Mouse (Mus musculus) forebrain, embryonic 13.5 days (tissue): ENCODE measurements around the gene Pde3a. TPM values are rescaled to one million over a fixed set of nuclear protein-coding genes. Genes with fewer than 3 reads are reported as not detected.

Experiments used
- ATAC-seq: fragments of 200-750 bp; cut with Nextera tagmentation; 2 replicates; pipeline ENCODE4 v1.8.0; 2017
- H3K27ac ChIP-seq: fragments of 300-500 bp; sonication (generic); 2 replicates; pipeline ENCODE4 v1.5.1; 2015; ENCODE audit warnings: inconsistent platforms, mild to moderate bottlenecking, moderate library complexity
- H3K27me3 ChIP-seq: fragments of 300-500 bp; sonication (generic); 2 replicates; pipeline ENCODE4 v1.6.1; 2015; ENCODE audit warnings: mild to moderate bottlenecking, inconsistent platforms
- H3K36me3 ChIP-seq: fragments of 300-500 bp; sonication (generic); 2 replicates; pipeline ENCODE4 v1.6.1; 2015; ENCODE audit warnings: mild to moderate bottlenecking, inconsistent platforms; ENCODE audit not compliant: poor library complexity, severe bottlenecking
- H3K4me1 ChIP-seq: fragments of 300-500 bp; sonication (generic); 2 replicates; pipeline ENCODE4 v1.6.1; 2015; ENCODE audit warnings: inconsistent platforms
- H3K4me2 ChIP-seq: fragments of 300-500 bp; sonication (generic); 2 replicates; pipeline ENCODE4 v1.6.1; 2015; ENCODE audit warnings: inconsistent platforms, mild to moderate bottlenecking, moderate library complexity
- H3K4me3 ChIP-seq: fragments of 300-500 bp; sonication (generic); 2 replicates; pipeline ENCODE4 v1.5.1; 2015; ENCODE audit warnings: mild to moderate bottlenecking, inconsistent platforms
- H3K9ac ChIP-seq: fragments of 300-500 bp; sonication (generic); 2 replicates; pipeline ENCODE4 v1.6.1; 2015; ENCODE audit warnings: mild to moderate bottlenecking, inconsistent platforms
- H3K9me3 ChIP-seq: fragments of 300-500 bp; sonication (generic); replicated peaks from 2 replicates; pipeline ENCODE4 v1.6.1; 2016; ENCODE audit warnings: inconsistent platforms
- WGBS: fragments of 180-500 bp; shearing (Covaris S2); methylation state at CpG from one replicate; pipeline ENCODE4 v1.1.7; 2015; 5-methylcytosine and 5-hydroxymethylcytosine counted together
- polyA plus RNA-seq: library from polyadenylated mRNA; unstranded; fragments of >200 nt; fragmentation: Nextera tagmentation; extraction: Ambion mirVana; gene quantifications from 2 replicates; pipeline ENCODE4 v1.2.1, GENCODE M21; 2015

Pde3a gene
- polyA plus RNA-seq, 1 experiment from 2014 or later: 0.84 TPM

GRCm38 (mm10) chr6:141380927-141381326 is 131.9 kb downstream of the Pde3a start:
- Histone ChIP-seq H3K4me3 (no peak overlapping the region), H3K4me1 (0 out of 2 replicates have a peak, but pooled peaks cover 8% of the 10 kb centered on the region), H3K4me2 (no peak overlapping the region), H3K27ac (no peak overlapping the region), H3K9me3 (no peaks in the 10 kb centered on the region), H3K36me3 (no peaks in the 10 kb centered on the region), H3K9ac (no peak overlapping the region), H3K27me3 (no peaks in the 10 kb centered on the region)
- ATAC-seq: peak; percentile 19; the same call in 1 of the 2 replicates
- WGBS: 64% methylated on average over 12 of the region's 12 CpGs

GRCm38 (mm10) chr6:141381473-141381872 is 132.4 kb downstream of the Pde3a start:
- H3K9ac ChIP-seq: no peak overlapping the region
- no peaks in the 10 kb centered on the region for H3K36me3 ChIP-seq
- H3K4me1 ChIP-seq: 0 out of 2 replicates have a peak, but pooled peaks cover 8% of the 10 kb centered on the region
- H3K27me3 ChIP-seq: no peaks in the 10 kb centered on the region
- no peak overlapping the region for H3K27ac ChIP-seq
- no peak overlapping the region for H3K4me3 ChIP-seq
- no peaks in the 10 kb centered on the region for H3K9me3 ChIP-seq
- 72% methylated on average over 8 of the region's 8 CpGs for WGBS
- no peak overlapping the region for H3K4me2 ChIP-seq
- peak; percentile 86 for ATAC-seq

- ATAC-seq: peak; percentile 44; the same call in 1 of the 2 replicates
- no peak overlapping the region for H3K27ac ChIP-seq
- no peaks in the 10 kb centered on the region for H3K9me3 ChIP-seq
- no peaks in the 10 kb centered on the region for H3K27me3 ChIP-seq
- no peak overlapping the region for H3K4me2 ChIP-seq
- H3K4me1 ChIP-seq: 0 out of 2 replicates have a peak, but pooled peaks cover 8% of the 10 kb centered on the region
- WGBS: 89% methylated on average over 4 of the region's 4 CpGs
- H3K9ac ChIP-seq: no peak overlapping the region
- H3K36me3 ChIP-seq: no peaks in the 10 kb centered on the region
- H3K4me3 ChIP-seq: no peak overlapping the region
Measured at GRCm38 (mm10) chr6:141381881-141382370, 132.9 kb downstream of the Pde3a start.

- H3K9ac ChIP-seq: no peak overlapping the region
- H3K9me3 ChIP-seq: no peaks in the 10 kb centered on the region
- H3K4me1 ChIP-seq: no peaks in the 10 kb centered on the region
- H3K4me2 ChIP-seq: no peak overlapping the region
- no peaks in the 10 kb centered on the region for H3K27me3 ChIP-seq
- H3K36me3 ChIP-seq: no peaks in the 10 kb centered on the region
- 90% methylated on average over 5 of the region's 5 CpGs for WGBS
- no peak for ATAC-seq
- no peak overlapping the region for H3K27ac ChIP-seq
- H3K4me3 ChIP-seq: no peak overlapping the region
Measured at GRCm38 (mm10) chr6:141388104-141388503, 139.0 kb downstream of the Pde3a start.

- ATAC-seq: no peak
- H3K9ac ChIP-seq: no peak overlapping the region
- H3K27ac ChIP-seq: no peak overlapping the region
- H3K9me3 ChIP-seq: no peaks in the 10 kb centered on the region
- no peaks in the 10 kb centered on the region for H3K36me3 ChIP-seq
- WGBS: 87% methylated on average over 3 of the region's 3 CpGs
- H3K4me1 ChIP-seq: no peaks in the 10 kb centered on the region
- H3K27me3 ChIP-seq: no peaks in the 10 kb centered on the region
- H3K4me3 ChIP-seq: no peak overlapping the region
- no peak overlapping the region for H3K4me2 ChIP-seq
Measured at GRCm38 (mm10) chr6:141395926-141396325, 146.9 kb downstream of the Pde3a start.

- Histone ChIP-seq H3K9ac (no peak overlapping the region), H3K4me3 (no peak overlapping the region), H3K27ac (no peak overlapping the region), H3K27me3 (no peaks in the 10 kb centered on the region), H3K4me2 (no peak overlapping the region), H3K4me1 (peaks cover under 1% of the 10 kb centered on the region; the same call in 1 of the 2 replicates), H3K36me3 (no peaks in the 10 kb centered on the region), H3K9me3 (no peaks in the 10 kb centered on the region)
- 65% methylated on average over 4 of the region's 4 CpGs for WGBS
- ATAC-seq: no peak
Measured at GRCm38 (mm10) chr6:141399411-141399810, 150.3 kb downstream of the Pde3a start.

- Histone ChIP-seq H3K4me1 (peaks cover 10% of the 10 kb centered on the region), H3K4me2 (no peak overlapping the region), H3K9ac (no peak overlapping the region), H3K36me3 (no peaks in the 10 kb centered on the region), H3K27me3 (no peaks in the 10 kb centered on the region), H3K9me3 (no peaks in the 10 kb centered on the region), H3K4me3 (no peak overlapping the region), H3K27ac (no peak overlapping the region)
- WGBS: 53% methylated on average over 2 of the region's 2 CpGs
- peak; percentile 82; the same call in 1 of the 2 replicates for ATAC-seq
Measured at GRCm38 (mm10) chr6:141403943-141404342, 154.9 kb downstream of the Pde3a start.

GRCm38 (mm10) chr6:141404649-141405048 is 155.6 kb downstream of the Pde3a start:
- 80% methylated on average over 7 of the region's 7 CpGs for WGBS
- Histone ChIP-seq H3K27me3 (no peaks in the 10 kb centered on the region), H3K4me1 (peaks cover 10% of the 10 kb centered on the region), H3K4me2 (no peak overlapping the region), H3K36me3 (no peaks in the 10 kb centered on the region), H3K27ac (no peak overlapping the region), H3K4me3 (no peak overlapping the region), H3K9ac (no peak overlapping the region), H3K9me3 (no peaks in the 10 kb centered on the region)
- ATAC-seq: peak; percentile 48

GRCm38 (mm10) chr6:141405496-141405895 is 156.4 kb downstream of the Pde3a start:
- no peak for ATAC-seq
- Histone ChIP-seq H3K27ac (no peak overlapping the region), H3K36me3 (no peaks in the 10 kb centered on the region), H3K4me3 (no peak overlapping the region), H3K9me3 (no peaks in the 10 kb centered on the region), H3K4me1 (peaks cover 10% of the 10 kb centered on the region), H3K9ac (no peak overlapping the region), H3K27me3 (no peaks in the 10 kb centered on the region), H3K4me2 (no peak overlapping the region)
- WGBS: 45% methylated on average over 5 of the region's 5 CpGs

GRCm38 (mm10) chr6:141408758-141409157 is 159.7 kb downstream of the Pde3a start:
- 89% methylated on average over 4 of the region's 4 CpGs for WGBS
- no peak for ATAC-seq
- Histone ChIP-seq H3K4me2 (no peak overlapping the region), H3K27me3 (no peaks in the 10 kb centered on the region), H3K9me3 (no peaks in the 10 kb centered on the region), H3K4me3 (no peak overlapping the region), H3K4me1 (peaks cover 10% of the 10 kb centered on the region), H3K27ac (no peak overlapping the region), H3K36me3 (no peaks in the 10 kb centered on the region), H3K9ac (no peak overlapping the region)

GRCm38 (mm10) chr6:141410836-141411235 is 161.8 kb downstream of the Pde3a start:
- no peak overlapping the region for H3K4me2 ChIP-seq
- no peaks in the 10 kb centered on the region for H3K36me3 ChIP-seq
- H3K4me1 ChIP-seq: no peaks in the 10 kb centered on the region
- ATAC-seq: no peak
- WGBS: 89% methylated on average over 5 of the region's 5 CpGs
- no peak overlapping the region for H3K4me3 ChIP-seq
- H3K9me3 ChIP-seq: no peaks in the 10 kb centered on the region
- H3K27me3 ChIP-seq: no peaks in the 10 kb centered on the region
- H3K27ac ChIP-seq: no peak overlapping the region
- H3K9ac ChIP-seq: no peak overlapping the region

GRCm38 (mm10) chr6:141425114-141425513 is 176.0 kb downstream of the Pde3a start:
- H3K9me3 ChIP-seq: no peaks in the 10 kb centered on the region
- no peaks in the 10 kb centered on the region for H3K4me1 ChIP-seq
- no peak overlapping the region for H3K9ac ChIP-seq
- no peaks in the 10 kb centered on the region for H3K36me3 ChIP-seq
- H3K27me3 ChIP-seq: no peaks in the 10 kb centered on the region
- no peak for ATAC-seq
- H3K4me3 ChIP-seq: no peak overlapping the region
- WGBS: 84% methylated on average over 6 of the region's 6 CpGs
- no peak overlapping the region for H3K27ac ChIP-seq
- H3K4me2 ChIP-seq: no peak overlapping the region

GRCm38 (mm10) chr6:141428587-141428986 is 179.5 kb downstream of the Pde3a start:
- no peaks in the 10 kb centered on the region for H3K4me1 ChIP-seq
- 71% methylated on average over 4 of the region's 4 CpGs for WGBS
- H3K4me2 ChIP-seq: no peak overlapping the region
- no peaks in the 10 kb centered on the region for H3K36me3 ChIP-seq
- H3K9ac ChIP-seq: no peak overlapping the region
- H3K4me3 ChIP-seq: no peak overlapping the region
- peak; percentile 76 for ATAC-seq
- H3K27me3 ChIP-seq: no peaks in the 10 kb centered on the region
- H3K9me3 ChIP-seq: no peaks in the 10 kb centered on the region
- no peak overlapping the region for H3K27ac ChIP-seq
